Mouse (Mus musculus): ENCODE data around the gene Gpatch1.

Gene Gpatch1

DNA sequence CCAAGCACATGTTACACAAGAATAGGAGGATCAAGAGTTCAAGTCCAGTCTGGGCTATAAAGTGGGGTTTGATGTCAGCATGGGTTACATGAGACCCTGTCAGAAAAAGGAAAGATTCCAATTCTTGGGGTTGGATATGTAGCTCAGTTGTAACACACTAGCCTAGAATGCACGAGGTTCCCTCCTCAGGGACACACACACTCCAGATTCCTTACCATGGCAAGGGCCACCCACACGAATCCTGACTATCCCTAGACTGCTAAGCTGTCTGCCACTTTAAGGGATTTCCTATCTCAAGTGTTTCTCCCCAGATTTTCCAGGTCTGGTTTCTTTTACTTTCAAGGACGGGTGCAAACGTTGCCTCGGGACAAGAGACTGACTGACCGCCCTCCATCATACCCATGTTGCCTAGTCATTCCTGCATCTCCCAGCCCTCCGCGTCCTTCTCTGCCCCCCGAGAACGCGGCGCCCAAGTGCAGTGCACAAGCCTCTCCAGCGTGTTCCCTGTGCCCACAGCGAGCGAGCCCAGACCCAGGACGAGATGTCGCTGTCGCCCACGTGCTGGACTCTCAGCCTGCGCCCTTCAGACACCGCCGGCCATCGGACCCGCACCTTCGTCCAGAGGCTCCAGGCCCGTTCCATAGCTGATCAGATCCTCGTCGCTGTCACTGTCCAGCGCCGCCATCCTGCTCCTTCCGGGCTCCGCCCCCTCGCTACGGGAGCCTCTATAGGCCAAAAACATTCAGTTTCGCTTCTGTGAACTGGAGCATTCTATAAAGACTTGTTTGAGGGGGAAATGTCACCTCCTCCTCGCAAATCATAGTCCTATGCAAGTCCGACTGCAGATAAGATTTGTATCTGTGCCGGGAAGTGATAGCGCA is at the start of gene Gpatch1:
Gpatch1 (minus strand) TSS at position 712 of the 881 bp plus-strand sequence.
- in situ Hi-C loops (cut with MboI): no loop called here

DNA sequence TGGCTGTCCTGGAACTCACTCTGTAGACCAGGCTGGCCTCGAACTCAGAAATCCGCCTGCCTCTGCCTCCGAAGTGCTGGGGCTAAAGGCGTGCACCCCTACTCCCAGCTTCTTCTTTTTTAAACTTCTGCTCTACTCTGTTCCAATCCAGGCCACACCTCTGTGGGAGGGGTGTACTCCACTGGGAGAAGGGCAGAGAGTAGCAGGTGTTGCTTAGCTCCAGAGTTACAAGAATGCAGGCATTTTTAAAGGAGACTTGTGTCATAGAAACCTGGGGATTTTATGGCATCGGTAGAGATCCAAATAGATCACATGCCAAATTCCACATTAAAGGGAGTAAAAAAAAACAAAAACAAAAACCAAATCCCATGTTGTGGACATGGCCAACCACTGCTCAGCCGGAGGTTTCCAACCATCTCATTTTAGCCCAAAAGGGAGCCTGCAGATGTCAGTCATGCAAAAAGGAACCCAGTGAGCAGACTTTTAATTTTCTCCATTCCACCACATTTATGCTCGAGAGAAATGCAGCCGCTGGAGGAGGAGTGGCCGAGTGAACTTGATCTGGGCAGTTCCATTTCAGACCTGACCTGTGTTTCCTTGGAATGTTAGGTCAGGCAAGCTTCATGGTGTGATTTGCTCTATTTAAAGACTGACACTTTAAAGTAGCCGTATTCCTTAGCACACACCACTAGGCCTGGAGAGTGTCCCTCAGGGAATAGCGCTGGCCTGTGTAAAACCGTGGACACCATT is 47.1 kb upstream of the Gpatch1 start:
- in situ Hi-C loops (cut with MboI): no loop called here

DNA sequence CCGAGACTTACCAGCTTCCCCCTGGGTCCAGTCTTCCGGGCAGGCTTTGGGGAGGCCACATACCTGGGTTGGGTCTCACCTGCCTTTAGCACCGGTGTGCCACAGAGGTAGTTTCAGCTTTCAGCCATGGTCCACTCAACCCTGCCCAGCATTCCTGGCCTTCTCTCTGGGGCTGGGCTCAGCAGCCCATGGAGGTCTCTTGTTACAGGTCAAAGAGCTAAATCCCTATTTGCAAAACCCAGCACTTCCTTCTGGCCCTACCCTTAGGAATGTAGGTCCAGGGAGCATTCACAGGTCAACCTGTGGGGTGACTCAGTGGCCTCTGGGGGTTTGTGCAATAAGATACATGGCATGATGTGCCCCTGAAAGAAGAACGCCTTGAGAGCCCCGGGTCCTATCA is 44.6 kb upstream of the Gpatch1 start:
- in situ Hi-C loops (cut with MboI): no loop called here

DNA sequence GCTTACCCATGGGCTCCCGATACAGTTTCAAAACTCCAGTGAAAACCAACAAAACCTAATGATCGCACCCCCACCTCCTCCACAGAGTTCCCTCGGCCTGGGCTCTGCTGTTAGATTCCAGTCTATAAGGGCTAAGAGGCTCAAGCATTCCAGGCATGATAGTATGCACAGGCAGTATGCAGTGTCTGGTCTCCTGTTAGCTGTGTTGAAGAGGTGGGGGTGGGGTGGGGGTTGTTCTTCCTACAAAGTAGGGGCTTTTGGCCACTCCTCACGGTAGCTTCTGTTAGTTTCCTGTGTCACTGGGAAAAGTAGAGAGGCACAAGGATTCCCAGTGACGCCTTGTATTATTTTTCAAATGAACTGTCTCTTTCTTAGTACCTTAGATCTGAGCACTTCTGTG is 44.0 kb upstream of the Gpatch1 start:
- in situ Hi-C loops (cut with MboI): no loop called here

- in situ Hi-C loops (cut with MboI): no loop called here
Measured at GRCm38 (mm10) chr7:35357621-35358020, 39.4 kb upstream of the Gpatch1 start.

DNA sequence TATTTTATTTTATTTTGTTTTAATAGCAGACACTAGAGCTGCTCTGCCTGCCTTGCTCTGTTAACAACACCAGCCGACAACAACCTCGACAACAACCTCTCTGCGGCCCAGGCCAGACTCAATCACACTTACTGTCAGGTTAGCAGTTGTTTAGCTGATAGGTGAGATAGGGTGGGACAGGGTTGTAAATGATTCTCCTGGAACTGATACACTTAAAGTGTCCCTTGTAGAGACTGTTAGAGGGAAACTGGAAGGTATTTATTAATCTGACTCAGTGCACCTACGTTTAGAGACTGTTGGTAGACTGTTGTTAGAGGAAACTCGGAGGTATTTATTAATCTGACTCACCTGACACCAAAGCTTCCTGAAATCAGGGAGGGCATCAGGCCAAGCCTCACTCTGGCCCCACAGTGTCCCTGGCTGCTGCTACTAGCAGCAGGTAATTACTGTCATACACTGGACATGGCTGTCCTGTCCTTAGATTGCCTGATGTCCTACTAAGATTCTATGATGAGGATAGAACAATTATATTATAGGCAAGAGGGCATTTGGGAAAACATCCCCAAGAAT is 37.1 kb upstream of the Gpatch1 start:
- in situ Hi-C loops (cut with MboI): no loop called here

GRCm38 (mm10) chr7:35353306-35353705 is 35.1 kb upstream of the Gpatch1 start:
- in situ Hi-C loops (cut with MboI): no loop called here

DNA sequence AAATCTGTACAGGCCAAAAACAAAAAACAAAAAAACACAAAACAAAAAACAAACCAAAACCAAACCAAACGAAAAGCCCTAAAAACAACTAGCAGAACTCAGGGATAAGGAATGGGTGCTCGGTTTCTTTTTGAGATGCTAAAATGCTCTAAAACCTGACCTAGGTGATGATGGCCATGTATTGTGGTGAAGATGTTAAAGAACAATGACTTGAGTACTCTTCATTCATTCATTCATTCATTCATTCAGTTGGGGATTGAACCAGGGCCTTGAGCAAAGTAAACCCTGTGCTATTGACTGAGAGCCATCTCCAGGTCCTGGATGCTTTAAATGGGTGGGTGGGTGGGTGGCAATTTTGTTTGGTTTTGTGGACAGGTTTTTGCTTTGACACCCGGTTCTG is 32.9 kb upstream of the Gpatch1 start:
- in situ Hi-C loops (cut with MboI): no loop called here

GRCm38 (mm10) chr7:35349886-35350684 is 31.8 kb upstream of the Gpatch1 start:
- in situ Hi-C loops (cut with MboI): no loop called here

GRCm38 (mm10) chr7:35349022-35349421 is 30.8 kb upstream of the Gpatch1 start:
- in situ Hi-C loops (cut with MboI): no loop called here

- in situ Hi-C loops (cut with MboI): no loop called here
Measured at GRCm38 (mm10) chr7:35347918-35348700, 29.9 kb upstream of the Gpatch1 start.

GRCm38 (mm10) chr7:35344785-35345330 is 26.6 kb upstream of the Gpatch1 start:
- in situ Hi-C loops (cut with MboI): no loop called here

DNA sequence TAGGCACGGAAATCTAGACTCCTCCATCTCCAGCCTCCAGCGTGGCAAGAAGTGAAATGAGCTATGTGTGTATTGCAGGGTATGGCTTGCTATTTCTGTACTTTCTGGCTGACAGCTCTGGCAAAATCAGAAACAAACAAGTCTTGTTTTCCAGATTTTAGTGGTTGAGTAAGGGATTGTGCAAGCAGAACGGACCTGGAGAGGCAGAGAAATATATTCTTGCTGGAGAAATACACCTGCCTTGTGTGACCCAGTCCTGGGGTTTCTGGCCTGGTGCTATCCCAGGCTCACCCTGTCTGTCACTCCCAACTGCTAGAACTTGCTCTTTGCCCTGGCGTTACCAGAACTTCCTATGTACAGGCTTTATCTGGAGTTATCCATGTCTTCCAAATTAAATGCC is 24.3 kb upstream of the Gpatch1 start:
- in situ Hi-C loops (cut with MboI): no loop called here

- in situ Hi-C loops (cut with MboI): no loop called here
Measured at GRCm38 (mm10) chr7:35341282-35341681, 23.0 kb upstream of the Gpatch1 start.

DNA sequence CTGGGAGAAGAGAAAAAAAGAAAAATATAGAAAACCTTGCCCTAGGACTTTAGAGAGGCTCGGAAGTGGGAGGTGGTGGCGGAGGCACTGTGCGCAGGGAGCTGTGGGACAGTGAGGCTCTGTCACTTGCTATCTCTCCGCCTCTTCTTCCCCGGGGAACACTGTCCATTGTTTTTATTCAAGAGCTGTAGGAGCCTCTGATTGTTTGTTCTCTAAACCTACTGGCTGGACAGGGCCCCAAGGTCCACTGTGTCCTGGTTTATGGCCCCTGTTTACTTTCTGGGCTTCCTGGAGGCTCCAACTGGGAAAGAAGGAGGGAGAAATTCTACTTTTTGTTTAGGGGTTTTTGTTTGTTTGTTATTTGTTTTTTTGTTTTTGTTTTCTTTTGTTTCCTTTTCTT is 22.0 kb upstream of the Gpatch1 start:
- in situ Hi-C loops (cut with MboI): no loop called here

DNA sequence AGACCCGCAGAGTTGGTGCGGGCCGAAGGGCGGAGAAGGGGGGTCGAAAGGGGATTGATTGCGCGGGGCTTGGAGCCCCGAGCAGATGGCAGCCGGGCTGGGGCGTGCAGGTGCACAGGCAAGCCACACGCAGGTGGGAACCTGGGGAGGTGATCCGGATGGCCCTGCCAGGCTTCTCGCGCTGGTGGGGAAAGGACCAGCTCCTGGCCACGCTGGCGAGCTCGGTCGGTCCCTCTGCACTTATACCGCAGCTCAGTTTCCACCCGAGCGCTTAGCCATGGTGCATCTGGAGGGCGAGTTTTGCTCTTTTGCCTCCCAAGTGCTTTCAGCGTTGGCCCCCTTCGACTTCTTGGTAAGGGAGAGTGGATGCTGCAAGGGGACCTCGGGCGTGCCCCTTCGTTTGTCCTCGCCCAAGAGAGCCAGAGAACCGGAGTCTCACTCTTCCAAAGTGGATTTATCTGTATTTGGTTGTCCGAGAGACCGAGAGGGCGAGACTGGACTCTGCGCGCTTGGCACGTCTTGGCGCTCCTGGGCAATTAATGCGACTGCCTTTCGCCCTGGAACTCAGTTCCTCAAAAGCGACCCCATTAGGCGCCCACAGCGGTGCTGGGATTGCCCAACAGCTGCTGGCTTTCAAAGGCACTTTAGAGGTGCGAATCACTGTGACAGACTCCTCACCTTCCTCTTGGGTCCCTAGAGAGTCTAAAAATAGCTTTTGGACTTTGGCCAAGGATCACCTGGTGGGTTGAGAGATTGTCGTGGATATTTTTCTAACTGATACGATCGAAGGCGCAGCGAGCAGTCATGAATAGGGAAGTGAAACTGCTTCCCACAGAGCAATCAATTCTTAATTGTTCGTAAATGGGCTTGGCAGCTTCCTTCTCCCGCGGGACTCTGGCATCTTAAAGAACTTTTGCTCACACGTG is 16.6 kb upstream of the Gpatch1 start:
- in situ Hi-C loops (cut with MboI): no loop called here

- in situ Hi-C loops (cut with MboI): no loop called here
Measured at GRCm38 (mm10) chr7:35333692-35334526, 15.7 kb upstream of the Gpatch1 start, which contains the start of gene Rhpn2. Gene Rhpn2 (plus strand): TSS chr7:35334170.

DNA sequence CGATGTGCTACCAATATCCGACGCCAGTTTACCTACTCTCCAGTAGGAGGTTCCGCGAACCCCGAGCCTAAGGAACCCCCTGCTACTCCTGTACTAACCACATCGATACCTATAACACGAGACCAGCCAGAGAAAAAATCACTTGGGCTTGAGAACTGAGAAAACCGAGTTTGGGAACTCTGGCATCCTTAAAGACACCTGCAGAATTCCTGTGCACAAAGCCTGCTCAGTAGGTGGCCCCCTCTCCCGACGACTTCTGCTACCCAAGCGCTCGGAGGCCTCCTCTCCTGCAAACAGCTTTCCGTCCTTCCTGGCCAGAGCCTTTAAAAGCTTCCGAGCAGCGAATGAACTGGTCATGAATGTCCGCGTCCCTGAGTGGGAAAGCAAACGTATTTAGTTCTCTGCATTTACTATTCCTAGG is 15.0 kb upstream of the Gpatch1 start:
- in situ Hi-C loops (cut with MboI): no loop called here

DNA sequence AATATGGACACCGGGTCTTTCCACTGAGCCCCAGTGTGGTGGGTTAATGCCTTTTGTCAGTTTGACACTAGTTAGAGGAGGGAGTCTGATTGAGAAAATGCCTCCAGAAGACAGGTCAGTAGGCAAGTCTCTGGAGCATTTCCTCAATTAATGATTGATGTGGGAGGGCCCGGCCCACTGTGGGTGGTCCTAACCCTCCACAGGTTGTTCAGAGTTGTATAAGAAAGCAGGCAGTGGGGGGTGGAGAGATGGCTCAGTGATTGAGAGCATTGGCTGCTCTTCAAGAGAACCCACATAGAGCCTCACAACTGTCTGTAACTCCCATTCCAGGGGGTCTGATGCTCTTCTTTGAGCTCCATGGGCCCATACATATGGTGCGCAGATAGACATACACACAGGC is 13.3 kb upstream of the Gpatch1 start:
- in situ Hi-C loops (cut with MboI): no loop called here
